Mouse (Mus musculus) lung, postnatal 0 days (tissue): ENCODE results near the gene Prph2. TPM values are rescaled to one million over a fixed set of nuclear protein-coding genes. Genes with fewer than 3 reads are reported as not detected.

Experiments used
- ATAC-seq: fragments of 200-750 bp; cut with Nextera tagmentation; 2 replicates; pipeline ENCODE4 v1.8.0; 2017; ENCODE audit warnings: moderate library complexity
- DNase-seq: peaks from one replicate; pipeline ENCODE4 v3.0.0-alpha.2; 2016; ENCODE audit warnings: low spot score
- H3K27ac ChIP-seq: fragments of 300-500 bp; sonication (generic); 2 replicates; pipeline ENCODE4 v1.5.1; 2014; ENCODE audit warnings: antibody characterized with exemption, mild to moderate bottlenecking, low read length, mixed read lengths
- H3K27me3 ChIP-seq: fragments of 300-500 bp; sonication (generic); replicated peaks from 2 replicates; pipeline ENCODE4 v1.6.1; 2014; ENCODE audit warnings: low read length, mixed read lengths; ENCODE audit not compliant: insufficient read depth
- H3K36me3 ChIP-seq: fragments of 300-500 bp; sonication (generic); 2 replicates; pipeline ENCODE4 v1.6.1; 2014; ENCODE audit warnings: low read length, mixed read lengths; ENCODE audit not compliant: insufficient read depth
- H3K4me1 ChIP-seq: fragments of 300-500 bp; sonication (generic); 2 replicates; pipeline ENCODE4 v1.6.1; 2014; ENCODE audit warnings: antibody characterized with exemption, low read depth, low read length, mixed read lengths; ENCODE audit not compliant: insufficient read depth
- H3K4me2 ChIP-seq: fragments of 300-500 bp; sonication (generic); replicated peaks from 2 replicates; pipeline ENCODE4 v1.6.1; 2014; ENCODE audit warnings: low read depth, mild to moderate bottlenecking, low read length, moderate library complexity, mixed read lengths
- H3K4me3 ChIP-seq: fragments of 300-500 bp; sonication (generic); 2 replicates; pipeline ENCODE4 v1.5.1; 2014; ENCODE audit warnings: low read depth, low read length
- H3K9ac ChIP-seq: fragments of 300-500 bp; sonication (generic); replicated peaks from 2 replicates; pipeline ENCODE4 v1.6.1; 2014; ENCODE audit warnings: low read depth, mild to moderate bottlenecking
- H3K9me3 ChIP-seq: fragments of 300-500 bp; sonication (generic); 2 replicates; pipeline ENCODE4 v1.6.1; 2016; ENCODE audit warnings: low read length, mixed read lengths
- CTCF ChIP-seq: IDR thresholded peaks from 2 replicates; pipeline ENCODE4 v1.5.1; 2016; ENCODE audit warnings: antibody characterized with exemption, mild to moderate bottlenecking
- EP300 ChIP-seq: IDR thresholded peaks from 2 replicates; pipeline ENCODE4 v1.6.1; 2016; ENCODE audit warnings: antibody characterized with exemption, mild to moderate bottlenecking, control low read depth
- WGBS: fragments of 180-500 bp; shearing (Covaris S2); extraction: QIAGEN DNeasy Blood & Tissue Kit; methylation state at CpG from one replicate; pipeline ENCODE4 v1.1.7; 2014; 5-methylcytosine and 5-hydroxymethylcytosine counted together
- polyA plus RNA-seq: library from polyadenylated mRNA; unstranded; fragments of >200 nt; fragmentation: Nextera tagmentation; extraction: Ambion mirVana; gene quantifications from 2 replicates; pipeline ENCODE4 v1.2.1, GENCODE M21; 2015

Gene Prph2
- polyA plus RNA-seq, 1 experiment from 2014 or later: not detected

- DNase-seq: no peak
These were observed 36.0 kb downstream of the Prph2 start for GRCm38 (mm10) chr17:46946276-46946675.

GRCm38 (mm10) chr17:46958045-46958444, 47.8 kb downstream of the Prph2 start:
- Histone ChIP-seq H3K36me3 (peaks cover 80% of the 10 kb centered on the region), H3K9ac (no peak overlapping the region), H3K4me1 (no peaks in the 10 kb centered on the region), H3K4me2 (no peak overlapping the region), H3K4me3 (no peak overlapping the region), H3K9me3 (no peaks in the 10 kb centered on the region), H3K27me3 (no peaks in the 10 kb centered on the region), H3K27ac (no peak overlapping the region)
- ATAC-seq: no peak
- no peak for TF ChIP-seq EP300
- peak; percentile 20; the same call in 1 of the 2 replicates for TF ChIP-seq CTCF
- DNase-seq: no peak
- 98% methylated on average over 2 of the region's 2 CpGs for WGBS

More at GRCm38 (mm10) chr17:46946276-46946675, 36.0 kb downstream of the Prph2 start:
- Histone ChIP-seq H3K27ac (no peak overlapping the region), H3K4me1 (no peaks in the 10 kb centered on the region), H3K27me3 (no peaks in the 10 kb centered on the region), H3K4me2 (no peak overlapping the region), H3K4me3 (no peak overlapping the region), H3K9ac (no peak overlapping the region), H3K9me3 (no peaks in the 10 kb centered on the region), H3K36me3 (peaks cover 64% of the 10 kb centered on the region)
- WGBS: 94% methylated on average over 9 of the region's 9 CpGs
- ATAC-seq: no peak
- no peak for TF ChIP-seq EP300
- no peak for TF ChIP-seq CTCF

- Histone ChIP-seq H3K36me3 (peaks cover 81% of the 10 kb centered on the region), H3K4me1 (no peaks in the 10 kb centered on the region), H3K9ac (no peak overlapping the region), H3K4me3 (no peak overlapping the region), H3K9me3 (no peaks in the 10 kb centered on the region), H3K4me2 (no peak overlapping the region), H3K27ac (no peak overlapping the region), H3K27me3 (no peaks in the 10 kb centered on the region)
- TF ChIP-seq CTCF: no peak
- no peak for TF ChIP-seq EP300
- DNase-seq (no peak), ATAC-seq (no peak)
- 87% methylated on average over 10 of the region's 10 CpGs for WGBS
These were observed 50.0 kb downstream of the Prph2 start for GRCm38 (mm10) chr17:46960216-46960615.

- no peaks in the 10 kb centered on the region for H3K27me3 ChIP-seq
- H3K4me1 ChIP-seq: no peaks in the 10 kb centered on the region
- no peak overlapping the region for H3K27ac ChIP-seq
- no peak overlapping the region for H3K4me3 ChIP-seq
- ATAC-seq: no peak
- no peak overlapping the region for H3K4me2 ChIP-seq
- DNase-seq: no peak
- TF ChIP-seq CTCF: no peak
- no peak for TF ChIP-seq EP300
- H3K9ac ChIP-seq: no peak overlapping the region
- H3K9me3 ChIP-seq: no peaks in the 10 kb centered on the region
- H3K36me3 ChIP-seq: peaks cover 74% of the 10 kb centered on the region
- WGBS: 66% methylated on average over 3 of the region's 3 CpGs
These were observed 51.9 kb downstream of the Prph2 start for GRCm38 (mm10) chr17:46962153-46962552.

GRCm38 (mm10) chr17:46963186-46963585, 52.9 kb downstream of the Prph2 start:
- Histone ChIP-seq H3K27ac (no peak overlapping the region), H3K4me3 (no peak overlapping the region), H3K27me3 (no peaks in the 10 kb centered on the region), H3K4me1 (no peaks in the 10 kb centered on the region), H3K36me3 (peaks cover 69% of the 10 kb centered on the region), H3K4me2 (no peak overlapping the region), H3K9me3 (no peaks in the 10 kb centered on the region), H3K9ac (no peak overlapping the region)
- WGBS: 73% methylated on average over 13 of the region's 13 CpGs
- TF ChIP-seq CTCF (no peak), EP300 (no peak)
- ATAC-seq: no peak
- no peak for DNase-seq

GRCm38 (mm10) chr17:46966892-46967291, 56.6 kb downstream of the Prph2 start:
- ATAC-seq: no peak
- H3K9me3 ChIP-seq: no peaks in the 10 kb centered on the region
- no peak overlapping the region for H3K9ac ChIP-seq
- H3K27me3 ChIP-seq: no peaks in the 10 kb centered on the region
- H3K4me3 ChIP-seq: no peak overlapping the region
- H3K27ac ChIP-seq: no peak overlapping the region
- TF ChIP-seq EP300: no peak
- no peak for TF ChIP-seq CTCF
- H3K4me1 ChIP-seq: no peaks in the 10 kb centered on the region
- no peak for DNase-seq
- no peak overlapping the region for H3K4me2 ChIP-seq
- peaks cover 79% of the 10 kb centered on the region for H3K36me3 ChIP-seq
- 85% methylated on average over 14 of the region's 14 CpGs for WGBS

GRCm38 (mm10) chr17:46972603-46973002, 62.3 kb downstream of the Prph2 start:
- Histone ChIP-seq H3K4me3 (no peak overlapping the region), H3K9me3 (no peaks in the 10 kb centered on the region), H3K27me3 (no peaks in the 10 kb centered on the region), H3K36me3 (peaks cover 90% of the 10 kb centered on the region), H3K9ac (no peak overlapping the region), H3K4me1 (no peaks in the 10 kb centered on the region), H3K4me2 (no peak overlapping the region), H3K27ac (no peak overlapping the region)
- TF ChIP-seq CTCF: no peak
- TF ChIP-seq EP300: no peak
- no peak for ATAC-seq
- WGBS: 94% methylated on average over 7 of the region's 7 CpGs
- no peak for DNase-seq

Other genes starting within 250 kb of the Prph2 start
- 35.2 and 38.5 TPM in 2 replicates for gene Rrp36, start 236.1 kb upstream of the Prph2 start, polyA plus RNA-seq
- 113 and 114 TPM in 2 replicates for gene Mea1, start 231.7 kb upstream of the Prph2 start, polyA plus RNA-seq
- 96.7 and 111 TPM in 2 replicates for gene Klhdc3, start 229.5 kb upstream of the Prph2 start, polyA plus RNA-seq
- gene Ppp2r5d, start 205.3 kb upstream of the Prph2 start, polyA plus RNA-seq: 31.7 and 31.8 TPM in 2 replicates
- 18.5 and 23.4 TPM in 2 replicates for gene Pex6, start 199.0 kb upstream of the Prph2 start, polyA plus RNA-seq
- 13.0 and 14.9 TPM in 2 replicates for gene Gnmt, start 181.3 kb upstream of the Prph2 start, polyA plus RNA-seq
- gene Cnpy3, start 158.2 kb upstream of the Prph2 start, polyA plus RNA-seq: 44.1 and 47.0 TPM in 2 replicates
- gene Ptcra, start 146.7 kb upstream of the Prph2 start, polyA plus RNA-seq: 0.14 TPM in 1 of 2 replicates, not detected in the other
- gene 2310039H08Rik, start 137.8 kb upstream of the Prph2 start, polyA plus RNA-seq: 73.9 and 80.1 TPM in 2 replicates
- gene Rpl7l1, start 127.8 kb upstream of the Prph2 start, polyA plus RNA-seq: 83.2 and 83.7 TPM in 2 replicates
- gene Bicral, start 52.0 kb upstream of the Prph2 start, polyA plus RNA-seq: 3.0 and 3.4 TPM in 2 replicates
- gene Tbcc, start 19.8 kb upstream of the Prph2 start, polyA plus RNA-seq: 47.7 and 51.0 TPM in 2 replicates
- gene Ubr2, start 100.1 kb downstream of the Prph2 start, polyA plus RNA-seq: 10.7 and 11.8 TPM in 2 replicates